Mouse (Mus musculus) ES-E14 (cell line): ENCODE results near the gene Kmt5c.

ENCODE experiments used
- CHD2 ChIP-seq: IDR thresholded peaks from 2 replicates; pipeline ENCODE4 v1.6.1; 2014; ENCODE audit warnings: mild to moderate bottlenecking, low read depth, low read length, inconsistent platforms
- HCFC1 ChIP-seq: IDR thresholded peaks from 2 replicates; pipeline ENCODE4 v1.6.1; 2012; ENCODE audit warnings: low read length, inconsistent platforms, borderline replicate concordance; ENCODE audit not compliant: insufficient read depth
- MAFK ChIP-seq: IDR thresholded peaks from 2 replicates; pipeline ENCODE4 v1.6.1; 2014; ENCODE audit warnings: mild to moderate bottlenecking, low read depth, low read length, inconsistent platforms; ENCODE audit not compliant: insufficient read depth
- ZNF384 ChIP-seq: IDR thresholded peaks from 2 replicates; pipeline ENCODE4 v1.6.1; 2012; ENCODE audit warnings: low read depth, low read length, inconsistent platforms

GRCm38 (mm10) chr7:4739544-4740275 lies at the start of gene Kmt5c:
- no peak for TF ChIP-seq ZNF384
- TF ChIP-seq HCFC1: no peak
- no peak for TF ChIP-seq MAFK
- TF ChIP-seq CHD2: peak; percentile 97
